Mouse (Mus musculus) kidney, postnatal 25 days (tissue): ENCODE measurements at regions not wholly inside any gene's neighbourhood (a gene's known extent, or its start where the extent isn't known, plus 50 kb on each side); places are given as distances from the start of the nearest gene placed in this dataset.

Source experiments
- DNase-seq, 2 experiments: peaks; one replicate each; pipeline ENCODE4 v3.0.0; 2021; ENCODE audit warnings: mixed read lengths in 2 of 2

DNA sequence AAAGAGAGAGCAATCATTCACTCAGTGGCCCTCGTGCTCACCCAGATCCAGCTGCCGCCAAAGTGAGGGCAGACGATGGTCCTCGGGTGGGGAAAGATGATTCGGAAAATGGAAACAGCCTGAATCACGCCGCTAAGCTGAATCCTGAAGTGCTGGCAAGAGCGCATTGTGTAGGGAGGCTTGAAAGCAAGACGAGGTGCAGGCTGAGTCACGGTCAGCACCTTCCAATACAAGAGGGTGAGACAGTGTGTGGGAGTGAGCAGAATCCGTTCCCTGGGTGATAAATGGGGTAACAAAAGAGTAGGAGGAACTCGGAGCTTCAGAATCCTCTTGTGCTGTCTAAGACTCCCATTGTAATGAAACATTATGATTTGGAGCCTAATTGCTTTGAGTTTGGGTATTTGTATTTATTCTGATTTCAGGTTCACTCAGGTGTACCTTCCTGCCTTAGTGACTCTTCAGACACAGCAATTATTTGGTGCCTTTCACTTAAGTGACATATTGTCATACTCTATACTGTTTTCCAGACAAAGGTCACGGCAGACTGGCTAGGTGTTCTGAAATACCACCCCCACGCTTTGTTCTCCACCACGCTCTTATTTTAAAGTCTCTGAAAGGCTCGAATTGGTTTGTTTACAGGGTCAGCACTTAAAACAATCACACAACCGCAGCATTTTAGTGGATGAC lies 70.0 kb downstream of the Mbip start:
- no peak for DNase-seq

DNA sequence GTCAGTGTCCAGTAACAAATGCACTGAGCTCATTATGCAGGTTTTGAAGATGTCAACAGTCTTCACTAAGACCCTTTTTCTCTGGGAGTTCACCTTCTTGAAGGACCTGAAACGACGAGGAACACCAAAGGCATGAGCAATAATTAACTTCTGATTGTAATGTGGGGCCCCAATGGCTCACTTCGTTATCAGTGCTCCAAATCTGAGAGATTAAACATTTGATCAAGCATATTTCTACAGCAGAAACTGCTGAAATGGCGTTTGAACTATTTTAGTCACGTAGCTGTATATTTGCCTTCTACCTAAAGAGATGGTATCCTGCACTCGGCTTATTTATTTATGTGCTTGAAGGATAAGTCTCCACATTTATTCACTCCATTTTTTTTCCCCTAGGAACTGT lies 80.6 kb downstream of the Mbip start:
- no peak for DNase-seq

DNA sequence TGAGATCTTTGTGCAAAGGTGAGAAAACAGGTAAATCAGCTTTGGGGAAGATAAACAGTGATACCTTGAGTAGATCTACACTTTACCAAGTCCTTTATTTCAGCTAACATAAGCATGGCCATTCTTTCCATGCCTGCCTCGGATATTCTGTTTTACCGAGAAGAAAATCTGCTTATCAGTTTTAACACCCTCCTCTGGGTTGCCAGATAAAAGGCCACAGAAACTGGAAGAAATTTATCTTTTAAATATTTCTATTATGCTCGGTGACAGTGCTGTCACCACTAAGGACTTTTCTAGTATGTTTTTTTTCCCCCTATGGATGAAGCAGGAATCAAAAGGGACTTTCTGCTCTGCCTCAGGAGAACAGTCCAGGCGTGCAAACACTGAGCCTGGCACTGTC lies 84.2 kb downstream of the Mbip start:
- no peak for DNase-seq

DNA sequence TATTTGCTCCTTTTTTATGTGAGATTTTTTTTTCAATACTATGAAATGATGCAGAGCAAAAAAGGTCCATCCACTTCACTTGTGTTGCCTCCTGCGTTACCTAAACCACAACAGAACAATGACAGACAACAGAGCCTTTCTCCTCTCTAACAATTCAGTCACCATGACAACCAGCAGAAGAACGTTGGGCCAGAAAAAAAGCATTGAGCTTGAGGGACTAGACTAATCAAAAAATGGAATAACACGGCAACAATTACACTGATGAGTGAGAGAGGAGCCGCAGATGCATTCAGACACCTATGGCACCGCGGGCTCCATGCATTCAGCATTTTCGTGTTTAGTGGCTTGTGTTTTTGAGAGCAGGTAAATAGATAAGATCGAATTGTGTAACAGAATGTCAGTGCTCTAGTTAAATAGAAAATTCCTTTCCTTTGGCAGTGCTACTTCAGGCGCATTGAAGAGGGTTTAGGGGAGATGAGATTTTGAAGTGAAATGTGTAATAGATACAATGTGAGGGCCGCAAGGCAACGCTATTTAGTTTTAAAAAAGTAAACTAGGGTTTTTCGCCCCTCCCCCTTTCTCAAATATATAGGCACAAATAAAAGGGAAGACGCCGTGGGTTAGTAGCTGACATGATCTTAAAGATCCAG lies 87.2 kb downstream of the Mbip start:
- DNase-seq = no peak

DNA sequence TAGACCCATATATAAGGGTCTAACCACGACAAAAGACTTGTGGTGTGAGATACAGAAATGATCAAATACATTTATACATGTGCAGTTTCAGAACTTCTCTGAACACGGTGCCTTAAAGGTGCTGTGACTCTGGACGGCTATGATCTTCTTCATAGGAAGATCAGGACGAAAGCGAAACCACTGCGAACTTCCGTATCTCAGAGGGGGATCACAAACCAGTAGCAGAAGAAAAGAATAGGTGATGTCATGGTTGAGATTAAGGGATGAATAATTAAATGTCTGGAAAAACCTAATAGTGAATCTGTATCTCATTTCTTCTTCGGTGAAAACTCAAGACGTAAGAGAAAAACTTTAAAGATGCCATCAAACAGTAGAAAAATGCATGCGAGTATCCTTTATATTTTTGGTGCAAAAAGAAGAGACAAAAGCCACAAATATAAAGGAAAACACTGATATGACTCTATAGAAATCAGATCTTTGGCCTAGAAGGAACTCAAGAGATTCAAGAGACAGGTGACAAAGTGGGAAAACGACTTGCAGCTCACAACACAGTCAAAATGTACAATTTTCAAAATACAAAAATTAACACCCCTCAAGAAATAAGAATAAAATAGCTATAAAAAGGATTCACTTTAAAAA lies 89.3 kb downstream of the Mbip start:
- no peak for DNase-seq

DNA sequence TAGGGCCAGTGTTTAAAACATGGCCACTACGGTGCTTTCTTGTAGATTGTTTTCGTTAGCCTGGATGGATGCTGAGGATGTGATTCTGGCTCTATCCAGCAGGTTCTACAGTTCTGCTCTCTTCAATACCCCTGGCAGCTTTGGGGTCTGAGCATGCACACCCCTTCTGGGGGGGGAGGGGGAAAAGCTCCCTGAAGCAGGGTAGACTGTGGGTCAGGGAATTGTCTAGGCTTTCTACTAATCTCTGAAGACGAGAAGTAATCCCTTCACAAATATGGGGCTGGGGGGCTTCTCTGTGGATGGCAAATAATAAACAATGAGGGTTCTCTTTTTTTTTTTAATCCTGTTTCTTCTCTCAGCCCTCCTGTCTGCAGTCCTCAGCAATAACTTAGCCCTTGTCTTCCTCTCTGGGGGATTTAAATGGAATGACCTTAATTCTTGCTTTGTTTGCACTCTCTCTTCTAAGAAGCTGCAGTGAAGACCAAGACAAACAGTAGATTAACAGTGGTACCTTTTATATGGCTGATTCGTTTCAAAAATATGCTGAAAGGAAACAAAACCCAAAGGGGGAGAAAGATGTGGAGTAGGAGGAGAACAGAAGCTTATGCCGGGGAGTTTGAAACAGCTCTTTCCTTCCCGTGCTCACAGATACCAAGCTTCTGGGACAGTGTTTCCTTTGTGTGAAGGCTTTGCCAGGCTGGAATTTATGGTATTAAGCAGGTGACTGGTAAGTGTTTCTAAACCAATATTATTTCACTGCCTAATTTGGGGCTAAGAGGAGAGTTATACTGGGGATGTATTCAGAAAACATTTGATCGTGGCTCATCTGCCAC lies 92.9 kb downstream of the Mbip start:
- no peak for DNase-seq

DNA sequence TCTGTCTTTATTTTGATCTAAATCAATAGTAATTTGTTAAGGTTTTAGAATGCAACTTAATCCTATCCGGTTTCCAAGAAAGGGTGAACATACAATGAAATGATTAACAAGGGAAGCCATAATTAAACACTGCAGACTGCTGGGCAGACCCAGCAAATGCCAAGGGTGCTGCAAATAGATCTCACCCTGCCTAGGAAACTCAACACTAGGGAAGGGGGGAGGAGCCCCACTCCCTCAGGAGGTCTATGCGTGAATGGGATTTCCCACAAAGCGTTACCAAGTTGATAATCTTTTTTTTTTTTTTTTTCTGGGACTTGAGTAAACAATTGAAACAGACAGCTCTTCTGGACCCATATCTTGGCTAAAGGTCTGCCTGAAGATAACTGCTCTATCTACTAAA lies 95.4 kb downstream of the Mbip start:
- DNase-seq = no peak

DNA sequence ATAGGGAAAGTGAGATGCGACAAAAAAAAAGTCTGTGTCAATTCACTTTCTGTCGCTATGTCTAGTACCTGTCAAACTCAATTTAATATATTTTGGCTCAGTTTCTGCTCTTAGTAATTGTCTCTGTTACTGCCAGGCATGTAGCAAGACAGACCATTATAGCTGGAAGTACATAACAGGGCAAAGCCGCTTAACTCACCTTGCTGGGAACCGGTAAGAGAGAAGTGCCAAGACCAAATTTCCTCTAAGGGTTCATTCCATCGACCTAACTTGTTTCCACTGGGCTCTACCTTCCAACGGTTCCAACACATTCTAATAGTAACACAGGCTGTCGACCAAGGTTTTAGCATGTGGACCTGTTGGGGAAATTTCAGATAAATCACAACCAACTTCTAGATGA lies 99.3 kb downstream of the Mbip start:
- DNase-seq = no peak

DNA sequence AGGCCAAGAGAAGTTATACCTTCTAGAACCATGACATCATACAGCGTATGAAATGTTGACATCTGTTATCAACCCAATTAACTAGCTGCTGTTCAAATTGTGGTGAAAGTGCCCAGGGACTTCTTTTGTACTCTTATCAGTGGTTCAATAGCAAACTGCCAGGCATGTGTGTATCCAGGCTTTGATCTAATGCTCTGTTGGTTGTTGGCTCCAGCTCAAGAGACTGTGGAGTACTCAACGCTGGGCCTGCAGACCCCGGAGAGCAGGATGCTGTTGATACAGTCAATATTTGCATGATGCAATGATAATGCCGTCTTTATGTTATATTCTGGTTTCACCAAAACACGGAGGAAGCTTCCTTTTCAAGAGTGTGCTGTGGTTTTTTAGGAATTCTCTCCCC lies 102.9 kb downstream of the Mbip start:
- DNase-seq = no peak

DNA sequence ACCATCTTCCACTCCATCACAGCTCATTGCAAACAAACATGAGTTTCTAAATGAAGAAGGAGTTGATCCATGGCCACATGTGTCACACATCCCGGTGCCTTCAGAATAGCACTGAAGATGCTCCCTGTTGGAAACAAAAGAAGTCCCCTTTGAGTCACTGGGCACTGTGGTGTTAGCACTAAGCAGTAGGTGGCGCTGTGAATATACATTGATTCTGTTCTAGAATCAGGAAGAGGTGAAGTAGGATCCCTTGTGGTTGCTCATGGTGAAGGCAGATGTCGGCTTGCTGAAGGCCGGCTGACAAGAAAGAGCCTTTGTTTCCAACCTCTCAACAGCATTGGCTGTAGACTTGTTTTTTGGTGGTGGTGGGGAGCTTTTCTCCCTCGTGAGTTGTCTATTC lies 104.0 kb downstream of the Mbip start:
- peak; percentile 53 to 67 for DNase-seq

DNA sequence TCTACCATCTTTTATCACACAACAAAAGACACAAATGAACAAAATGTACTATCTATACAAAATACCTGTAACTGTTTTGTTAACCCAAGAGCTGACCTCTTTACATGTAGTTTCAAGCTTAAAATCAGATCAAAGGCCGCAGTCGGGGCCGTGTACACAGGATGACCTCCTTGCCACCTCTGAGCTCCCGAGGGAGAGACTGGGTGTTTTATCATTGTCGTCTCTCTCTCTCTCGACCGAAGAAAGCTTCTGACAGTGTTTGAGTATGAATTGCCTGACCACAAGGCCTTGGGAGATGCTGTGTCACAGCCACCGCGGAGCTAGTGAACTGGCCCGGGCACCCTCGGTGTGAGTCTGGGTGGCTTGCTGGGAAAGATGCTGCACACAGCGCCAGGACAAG lies 105.5 kb downstream of the Mbip start:
- DNase-seq = no peak

DNA sequence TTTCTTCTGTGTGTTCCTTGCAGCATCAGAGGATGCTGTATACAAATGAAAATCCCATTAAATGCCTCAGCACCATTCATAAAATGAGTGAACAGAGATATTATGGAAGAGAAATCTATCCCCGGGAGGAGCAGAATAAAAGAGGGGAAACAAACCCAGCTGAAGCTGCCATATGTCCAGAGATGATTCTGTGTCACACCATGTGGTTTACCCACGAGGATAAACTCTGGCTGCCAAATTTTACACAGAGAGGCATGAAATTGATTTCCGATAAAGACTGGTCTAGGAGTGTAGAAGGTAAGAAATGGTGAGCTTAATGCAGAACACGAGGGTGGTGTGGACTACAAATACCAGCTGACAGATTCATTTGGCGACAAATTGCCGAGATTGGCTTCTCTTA lies 111.1 kb downstream of the Mbip start:
- no peak for DNase-seq

DNA sequence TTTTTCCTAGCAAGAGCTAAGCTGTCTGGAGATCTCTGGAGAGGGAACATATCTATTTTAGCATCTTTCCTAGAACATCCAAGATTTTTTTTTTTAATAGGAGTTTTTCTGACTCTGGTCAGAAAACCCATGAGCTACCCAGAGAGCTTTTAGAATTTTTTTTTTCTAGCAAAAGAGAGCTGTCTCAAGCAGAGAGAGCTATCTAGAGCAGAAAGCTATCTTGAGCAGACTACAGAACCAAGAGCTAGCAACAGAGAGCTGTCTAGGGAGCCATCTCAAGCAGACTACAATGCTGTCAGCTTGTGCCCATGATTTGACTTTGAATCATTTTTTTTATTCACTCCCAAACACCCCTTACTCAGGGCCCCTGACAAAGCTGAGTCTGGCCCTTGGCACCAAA lies 112.5 kb downstream of the Mbip start:
- DNase-seq = no peak

DNA sequence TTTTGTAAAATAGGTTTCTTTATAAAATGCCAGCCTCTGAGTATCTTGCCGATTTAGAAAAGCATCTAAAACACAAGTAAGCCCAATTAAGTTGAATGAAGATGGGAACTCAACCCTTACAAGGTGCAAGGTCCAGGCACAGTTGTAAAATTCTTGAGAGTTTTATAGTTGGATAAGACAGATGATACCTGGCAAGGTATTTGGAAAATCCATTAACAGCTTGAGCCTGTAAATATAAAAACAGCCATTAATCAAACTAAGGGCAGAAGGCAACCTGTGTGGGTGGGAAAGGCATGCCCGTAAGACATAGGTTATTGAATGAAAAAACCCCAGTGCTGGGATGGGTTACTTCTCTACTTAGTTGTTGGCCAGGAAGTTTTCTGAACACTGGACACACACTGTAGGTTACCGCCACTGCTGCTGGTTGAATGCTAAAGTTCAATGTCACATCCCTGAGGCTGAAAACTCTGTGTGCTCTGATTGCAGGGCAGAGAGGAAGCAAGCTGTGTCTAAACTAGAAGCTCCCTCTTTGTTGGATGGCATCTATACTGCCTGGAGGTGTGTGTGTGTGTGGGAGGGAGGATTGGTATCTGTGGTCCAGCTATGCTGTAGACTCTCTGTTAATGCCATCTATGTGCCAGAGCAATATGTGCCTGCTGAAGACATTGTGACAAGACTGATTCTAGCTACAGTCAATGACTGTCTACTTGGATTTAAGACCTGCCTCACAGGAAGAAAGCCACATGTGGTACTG lies 121.4 kb downstream of the Mbip start:
- DNase-seq = no peak

DNA sequence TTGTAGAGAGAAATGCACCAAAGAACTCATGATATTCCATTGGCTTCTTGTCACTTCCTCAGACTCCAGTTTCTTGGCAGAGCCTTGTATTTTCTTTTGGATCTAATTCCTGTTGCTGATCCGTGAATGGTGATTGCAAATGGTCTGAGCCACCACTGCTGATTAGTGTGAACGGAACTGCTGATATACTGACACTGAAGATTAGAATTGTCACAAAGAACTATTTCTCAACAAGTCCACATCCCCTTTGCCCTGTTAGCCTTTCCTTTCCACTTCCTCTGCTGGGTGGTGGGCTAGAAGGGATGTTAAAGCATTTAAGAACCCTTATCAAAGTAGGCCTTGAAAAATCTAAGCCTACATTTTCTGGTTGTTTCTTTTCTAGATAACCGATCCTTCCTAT lies 152.2 kb downstream of the Mbip start:
- DNase-seq = no peak

DNA sequence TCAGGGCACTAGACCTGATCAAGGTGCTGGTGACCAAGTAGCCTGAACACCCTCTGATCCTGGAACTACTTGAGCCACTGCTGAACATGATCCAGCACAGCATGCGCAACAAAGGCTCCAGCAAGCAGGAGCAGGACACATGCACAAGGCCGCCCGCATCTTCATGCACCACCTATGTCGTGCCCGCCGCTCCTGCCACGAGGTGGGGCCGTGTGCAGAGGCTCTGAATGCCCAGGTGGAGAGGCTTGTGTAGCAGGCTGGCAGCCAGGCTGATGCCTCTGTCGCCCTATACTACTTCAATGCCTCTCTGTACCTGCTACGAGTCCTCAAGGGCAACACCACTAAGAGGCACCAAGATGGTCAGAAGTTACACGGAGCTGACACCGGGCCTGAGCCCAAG lies 156.1 kb downstream of the Mbip start:
- DNase-seq = no peak

DNA sequence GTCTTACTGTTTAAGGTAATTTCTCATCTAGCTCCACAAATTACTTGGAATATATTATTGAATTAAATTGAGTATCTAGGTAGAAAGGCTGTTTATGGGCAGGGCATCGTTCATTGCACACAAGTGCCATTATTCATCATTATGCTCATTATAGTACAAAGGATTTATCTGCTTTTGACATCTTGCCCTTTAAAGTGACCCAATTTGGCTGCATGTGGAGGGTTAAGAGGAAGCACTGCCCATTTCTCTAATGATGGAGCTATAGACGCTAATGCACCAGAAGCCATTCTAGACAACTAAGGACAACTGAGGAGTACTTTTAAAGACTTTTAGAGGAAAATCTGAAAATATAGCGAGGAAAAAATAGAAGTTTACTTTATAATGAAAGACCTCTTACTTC lies 185.0 kb downstream of the Mbip start:
- no peak for DNase-seq

DNA sequence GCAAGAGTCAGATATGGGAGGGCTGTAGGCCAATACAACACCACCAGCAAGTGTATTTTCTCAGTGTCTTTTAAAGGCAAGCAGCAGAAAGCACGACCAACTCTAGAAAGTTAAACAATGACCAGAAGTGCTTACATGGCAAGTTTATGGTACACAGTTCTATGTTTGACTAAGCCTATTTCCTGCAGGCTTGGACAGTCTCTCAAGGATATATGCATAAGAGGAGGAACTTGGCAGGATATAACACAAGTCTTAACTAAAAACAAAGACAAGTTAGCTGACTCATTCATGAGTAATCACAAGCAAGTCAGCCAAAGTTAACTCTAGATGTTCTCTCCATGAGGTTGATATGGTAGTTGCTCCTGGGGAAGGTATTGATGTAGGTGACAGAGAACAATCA lies 201.3 kb downstream of the Mbip start:
- no peak for DNase-seq

DNA sequence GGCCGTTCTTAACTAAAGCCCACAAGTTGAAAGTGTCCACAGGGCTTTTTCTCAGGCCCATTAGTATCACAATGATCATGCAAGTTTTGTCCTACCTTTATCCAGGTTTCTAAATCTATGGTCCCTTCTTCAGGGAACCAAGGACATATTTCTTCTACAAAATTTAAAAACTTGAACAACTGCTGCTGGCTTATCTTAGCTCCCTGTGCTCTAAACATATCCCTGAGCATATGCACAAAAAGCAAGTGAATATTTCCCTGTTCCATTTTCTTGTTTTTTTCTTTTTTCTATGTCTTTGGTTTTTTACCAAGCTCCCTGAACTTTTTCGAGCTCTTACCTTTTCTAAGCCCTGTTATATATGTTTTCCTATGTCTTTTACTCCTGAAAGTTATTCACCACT lies 201.9 kb downstream of the Mbip start:
- DNase-seq = no peak

DNA sequence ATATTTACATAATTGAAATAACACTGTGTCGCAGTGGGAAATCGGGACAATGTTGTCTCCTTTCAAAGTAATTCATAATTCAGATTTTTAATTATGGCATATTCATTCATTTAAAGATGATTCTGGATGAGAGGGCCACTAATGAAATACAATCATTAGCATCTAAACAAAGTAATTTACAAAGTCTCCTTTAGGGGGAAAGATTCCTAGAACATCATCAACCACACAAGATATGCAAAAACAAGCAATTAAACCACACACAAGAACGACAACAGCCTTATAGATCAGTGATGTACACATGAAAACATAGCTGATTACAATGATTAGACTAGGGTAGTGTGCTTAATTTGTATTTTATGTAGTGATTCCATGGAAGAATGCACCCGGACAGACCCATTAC lies 231.2 kb downstream of the Mbip start:
- no peak for DNase-seq

DNA sequence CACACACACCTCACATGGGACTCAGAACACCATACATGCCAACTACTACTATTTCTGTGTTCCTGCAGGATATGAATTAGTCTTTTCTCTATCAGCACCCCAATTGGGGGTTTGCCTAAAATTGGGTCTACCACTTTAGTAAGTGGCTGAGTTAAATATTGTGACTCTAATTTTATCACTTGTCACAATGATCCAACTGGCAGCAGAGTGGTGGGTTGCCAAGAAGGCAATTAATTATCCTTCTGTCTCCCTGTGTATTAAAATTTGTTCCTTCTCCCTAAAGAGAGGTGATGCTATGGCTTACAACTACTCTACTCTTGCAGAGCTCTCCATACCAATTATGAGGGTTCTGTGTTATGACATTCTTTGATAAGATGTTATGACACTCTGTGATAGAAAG lies 245.3 kb downstream of the Brms1l start:
- DNase-seq = no peak

DNA sequence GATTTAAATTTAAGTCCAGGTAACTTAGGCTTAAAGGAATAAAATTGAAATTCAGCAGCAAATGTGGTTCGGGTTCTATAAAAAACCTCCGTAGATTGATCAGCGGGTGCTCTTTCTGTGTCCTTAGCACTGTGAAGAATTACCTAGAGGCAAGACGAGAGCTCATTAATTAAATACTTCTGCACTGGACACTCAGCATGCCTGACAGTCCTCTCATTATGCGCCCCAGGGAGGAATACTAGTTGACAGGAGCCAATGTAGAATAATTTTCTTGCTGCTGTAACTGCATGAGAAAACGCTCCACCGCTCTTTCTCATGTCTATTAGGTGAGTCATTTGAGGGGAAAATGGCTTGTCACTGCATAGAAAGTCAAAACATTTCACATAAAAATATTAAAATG lies 228.1 kb downstream of the Brms1l start:
- DNase-seq = no peak

DNA sequence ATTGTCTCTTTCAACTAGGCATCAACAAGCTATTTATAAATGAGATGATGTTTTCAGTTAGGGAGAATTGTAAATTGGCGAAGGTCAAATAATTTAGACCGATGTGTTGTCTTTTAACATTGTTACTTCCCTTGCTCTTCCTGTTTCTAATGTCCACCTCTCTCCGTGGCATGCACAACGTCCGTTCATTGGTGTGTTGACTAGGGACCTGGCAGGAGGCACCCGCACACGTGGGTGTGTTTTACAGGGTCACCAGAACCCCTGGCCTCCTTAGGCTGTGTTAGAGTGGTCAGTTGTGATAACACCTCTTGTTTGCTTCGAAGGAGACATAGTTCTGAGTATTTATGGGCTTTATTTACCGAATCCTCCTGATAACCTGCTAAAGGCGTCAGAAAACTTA lies 222.8 kb downstream of the Brms1l start:
- no peak for DNase-seq
